Mouse (Mus musculus) liver, adult 2 months (tissue): ENCODE results near the gene Actr10.

Experiments
- CTCF ChIP-seq: fragments of 200-500 bp; IDR thresholded peaks from 2 replicates; pipeline ENCODE4 v1.5.1; 2011; ENCODE audit warnings: low read depth, low read length, control low read depth
- POLR2A ChIP-seq: fragments of 200-500 bp; IDR thresholded peaks from 2 replicates; pipeline ENCODE4 v1.6.1; 2011; ENCODE audit warnings: low read length, control low read depth; ENCODE audit not compliant: insufficient read depth; ENCODE audit errors: extremely low read depth

DNA sequence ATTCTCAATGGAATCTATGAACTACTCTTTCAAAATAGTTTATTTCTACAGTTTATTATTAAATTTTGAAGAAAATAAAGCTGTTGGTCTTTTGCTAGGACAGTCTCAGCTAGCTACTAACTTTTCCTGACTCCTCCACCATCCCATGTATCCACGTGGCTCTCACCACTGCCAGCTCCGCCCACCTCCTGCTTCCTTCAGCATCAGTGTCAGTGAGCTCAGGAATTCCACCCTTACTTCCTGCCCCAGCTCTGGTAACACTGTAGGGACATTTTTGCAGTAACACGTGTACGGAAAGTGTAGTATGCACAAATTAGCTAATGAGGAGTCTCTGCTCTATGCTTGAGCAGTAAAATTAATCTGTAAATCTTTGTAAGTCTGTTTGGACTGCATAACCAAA is 72.1 kb downstream of the Actr10 start:
- TF ChIP-seq CTCF (no peak), POLR2A (no peak)
